Mouse (Mus musculus) lung, postnatal 0 days (tissue): Measurements from ENCODE around the gene Rhoc. TPM values are rescaled to one million over a fixed set of nuclear protein-coding genes. Genes with fewer than 3 reads are reported as not detected.

Experiments
- ATAC-seq: fragments of 200-750 bp; cut with Nextera tagmentation; 2 replicates; pipeline ENCODE4 v1.8.0; 2017; ENCODE audit warnings: moderate library complexity
- DNase-seq: peaks from one replicate; pipeline ENCODE4 v3.0.0-alpha.2; 2016; ENCODE audit warnings: low spot score
- H3K27ac ChIP-seq: fragments of 300-500 bp; sonication (generic); 2 replicates; pipeline ENCODE4 v1.5.1; 2014; ENCODE audit warnings: antibody characterized with exemption, mild to moderate bottlenecking, low read length, mixed read lengths
- H3K27me3 ChIP-seq: fragments of 300-500 bp; sonication (generic); replicated peaks from 2 replicates; pipeline ENCODE4 v1.6.1; 2014; ENCODE audit warnings: low read length, mixed read lengths; ENCODE audit not compliant: insufficient read depth
- H3K36me3 ChIP-seq: fragments of 300-500 bp; sonication (generic); 2 replicates; pipeline ENCODE4 v1.6.1; 2014; ENCODE audit warnings: low read length, mixed read lengths; ENCODE audit not compliant: insufficient read depth
- H3K4me1 ChIP-seq: fragments of 300-500 bp; sonication (generic); 2 replicates; pipeline ENCODE4 v1.6.1; 2014; ENCODE audit warnings: antibody characterized with exemption, low read depth, low read length, mixed read lengths; ENCODE audit not compliant: insufficient read depth
- H3K4me2 ChIP-seq: fragments of 300-500 bp; sonication (generic); replicated peaks from 2 replicates; pipeline ENCODE4 v1.6.1; 2014; ENCODE audit warnings: low read depth, mild to moderate bottlenecking, low read length, moderate library complexity, mixed read lengths
- H3K4me3 ChIP-seq: fragments of 300-500 bp; sonication (generic); 2 replicates; pipeline ENCODE4 v1.5.1; 2014; ENCODE audit warnings: low read depth, low read length
- H3K9ac ChIP-seq: fragments of 300-500 bp; sonication (generic); replicated peaks from 2 replicates; pipeline ENCODE4 v1.6.1; 2014; ENCODE audit warnings: low read depth, mild to moderate bottlenecking
- H3K9me3 ChIP-seq: fragments of 300-500 bp; sonication (generic); 2 replicates; pipeline ENCODE4 v1.6.1; 2016; ENCODE audit warnings: low read length, mixed read lengths
- CTCF ChIP-seq: IDR thresholded peaks from 2 replicates; pipeline ENCODE4 v1.5.1; 2016; ENCODE audit warnings: antibody characterized with exemption, mild to moderate bottlenecking
- EP300 ChIP-seq: IDR thresholded peaks from 2 replicates; pipeline ENCODE4 v1.6.1; 2016; ENCODE audit warnings: antibody characterized with exemption, mild to moderate bottlenecking, control low read depth
- WGBS: fragments of 180-500 bp; shearing (Covaris S2); extraction: QIAGEN DNeasy Blood & Tissue Kit; methylation state at CpG from one replicate; pipeline ENCODE4 v1.1.7; 2014; 5-methylcytosine and 5-hydroxymethylcytosine counted together
- polyA plus RNA-seq: library from polyadenylated mRNA; unstranded; fragments of >200 nt; fragmentation: Nextera tagmentation; extraction: Ambion mirVana; gene quantifications from 2 replicates; pipeline ENCODE4 v1.2.1, GENCODE M21; 2015

Gene Rhoc
- polyA plus RNA-seq, 1 experiment from 2014 or later: 258 TPM

- Histone ChIP-seq H3K4me3 (peak within 1 kb of the TSS; percentile 43), H3K4me2 (peak within 1 kb of the TSS; percentile 93), H3K9ac (peak within 1 kb of the TSS; percentile 32), H3K9me3 (no peaks in the 10 kb centered on the region), H3K4me1 (peaks cover 17% of the 10 kb centered on the region; the same call in 1 of the 2 replicates), H3K36me3 (no peaks in the 10 kb centered on the region), H3K27ac (no peak within 1 kb of the TSS), H3K27me3 (peaks cover 34% of the 10 kb centered on the region)
- peak; percentile 85 for ATAC-seq
- peak; percentile 67 for DNase-seq
- TF ChIP-seq CTCF (no peak), EP300 (no peak)
- 2% methylated on average over 56 of the region's 56 CpGs for WGBS
Observed at GRCm38 (mm10) chr3:104780561-104781420, 7.4 kb upstream of the Rhoc start, which contains the start of gene Ppm1j. Gene Ppm1j (plus strand): TSS chr3:104781056.

- DNase-seq (peak; percentile 49), ATAC-seq (peak; percentile 5; the same call in 1 of the 2 replicates)
- WGBS: under 1% methylated on average over 26 of the region's 26 CpGs
- Histone ChIP-seq H3K4me3 (peak within 1 kb of the TSS; percentile 43), H3K9ac (peak within 1 kb of the TSS; percentile 32), H3K36me3 (no peaks in the 10 kb centered on the region), H3K4me2 (peak within 1 kb of the TSS; percentile 93), H3K27ac (no peak within 1 kb of the TSS), H3K9me3 (no peaks in the 10 kb centered on the region), H3K4me1 (peaks cover 17% of the 10 kb centered on the region; the same call in 1 of the 2 replicates), H3K27me3 (peaks cover 31% of the 10 kb centered on the region)
- TF ChIP-seq CTCF (no peak), EP300 (no peak)
Observed at GRCm38 (mm10) chr3:104781471-104781903, 6.7 kb upstream of the Rhoc start, which contains the start of gene Fam19a3. Gene Fam19a3 (minus strand): TSS chr3:104781840.

- H3K4me3 ChIP-seq: peak overlapping the region; percentile 43; the same call in 1 of the 2 replicates
- 0 out of 2 replicates have a peak, but pooled peaks have one; percentile 15 for ATAC-seq
- TF ChIP-seq CTCF: no peak; the same call in 1 of the 2 replicates
- no peak for TF ChIP-seq EP300
- H3K4me2 ChIP-seq: peak overlapping the region; percentile 93
- peaks cover 17% of the 10 kb centered on the region; the same call in 1 of the 2 replicates for H3K4me1 ChIP-seq
- no peaks in the 10 kb centered on the region for H3K36me3 ChIP-seq
- no peak overlapping the region for H3K27ac ChIP-seq
- H3K9me3 ChIP-seq: no peaks in the 10 kb centered on the region
- H3K9ac ChIP-seq: no peak overlapping the region
- H3K27me3 ChIP-seq: peaks cover 24% of the 10 kb centered on the region
- DNase-seq: peak; percentile 46
- WGBS: 20% methylated on average over 12 of the region's 12 CpGs
Observed at GRCm38 (mm10) chr3:104782061-104782681, 6.0 kb upstream of the Rhoc start.

- TF ChIP-seq EP300 (peak; percentile 64), CTCF (no peak)
- DNase-seq (peak; percentile 24), ATAC-seq (no peak)
- no peaks in the 10 kb centered on the region for H3K9me3 ChIP-seq
- H3K9ac ChIP-seq: no peak overlapping the region
- H3K27me3 ChIP-seq: peaks cover 15% of the 10 kb centered on the region; the same call in 1 of the 2 replicates
- 29% methylated on average over 14 of the region's 14 CpGs for whole genome bisulfite sequencing
- H3K4me2 ChIP-seq: no peak overlapping the region; the same call in 1 of the 2 replicates
- H3K36me3 ChIP-seq: no peaks in the 10 kb centered on the region
- H3K4me3 ChIP-seq: no peak overlapping the region
- no peak overlapping the region for H3K27ac ChIP-seq
- peaks cover 17% of the 10 kb centered on the region; the same call in 1 of the 2 replicates for H3K4me1 ChIP-seq
Observed at GRCm38 (mm10) chr3:104783971-104784500, 4.1 kb upstream of the Rhoc start.

GRCm38 (mm10) chr3:104785284-104785683 is 2.9 kb upstream of the Rhoc start:
- TF ChIP-seq CTCF (no peak), EP300 (no peak)
- 0 out of 2 replicates have a peak, but pooled peaks cover 4% of the 10 kb centered on the region for H3K27me3 ChIP-seq
- H3K36me3 ChIP-seq: no peaks in the 10 kb centered on the region
- no peak overlapping the region for H3K4me2 ChIP-seq
- H3K4me3 ChIP-seq: no peak overlapping the region
- no peak for DNase-seq
- 79% methylated on average over 6 of the region's 6 CpGs for WGBS
- H3K9me3 ChIP-seq: no peaks in the 10 kb centered on the region
- ATAC-seq: no peak
- H3K9ac ChIP-seq: no peak overlapping the region
- peaks cover 22% of the 10 kb centered on the region; the same call in 1 of the 2 replicates for H3K4me1 ChIP-seq
- H3K27ac ChIP-seq: no peak overlapping the region
